Mouse (Mus musculus) forebrain, embryonic 11.5 days (tissue): Measurements from ENCODE around the gene Daam2. TPM values are rescaled to one million over a fixed set of nuclear protein-coding genes. Genes with fewer than 3 reads are reported as not detected.

ENCODE experiments used
- ATAC-seq: fragments of 200-750 bp; cut with Nextera tagmentation; replicated peaks from 2 replicates; pipeline ENCODE4 v1.8.0; 2017; ENCODE audit warnings: moderate TSS enrichment; ENCODE audit not compliant: low FRiP score
- DNase-seq: peaks from one replicate; pipeline ENCODE4 v3.0.0-alpha.2; 2017; ENCODE audit warnings: low spot score
- H3K27ac ChIP-seq: fragments of 300-500 bp; sonication (generic); 2 replicates; pipeline ENCODE4 v1.5.1; 2014; ENCODE audit warnings: low read depth, low read length
- H3K27me3 ChIP-seq: fragments of 300-500 bp; sonication (generic); 2 replicates; pipeline ENCODE4 v1.6.1; 2014; ENCODE audit warnings: mild to moderate bottlenecking, low read length, mixed read lengths; ENCODE audit not compliant: control insufficient read depth, insufficient read depth
- H3K36me3 ChIP-seq: fragments of 300-500 bp; sonication (generic); 2 replicates; pipeline ENCODE4 v1.6.1; 2014; ENCODE audit warnings: mild to moderate bottlenecking, low read length, moderate library complexity, mixed read lengths; ENCODE audit not compliant: control insufficient read depth, insufficient read depth
- H3K4me1 ChIP-seq: fragments of 300-500 bp; sonication (generic); replicated peaks from 2 replicates; pipeline ENCODE4 v1.6.1; 2014; ENCODE audit warnings: low read length, mixed read lengths; ENCODE audit not compliant: control insufficient read depth, insufficient read depth
- H3K4me2 ChIP-seq: fragments of 300-500 bp; sonication (generic); 2 replicates; pipeline ENCODE4 v1.6.1; 2014; ENCODE audit warnings: low read depth, mild to moderate bottlenecking, low read length, moderate library complexity, mixed read lengths; ENCODE audit not compliant: severe bottlenecking
- H3K4me3 ChIP-seq: fragments of 300-500 bp; sonication (generic); 2 replicates; pipeline ENCODE4 v1.5.1; 2014; ENCODE audit warnings: low read depth, low read length
- H3K9ac ChIP-seq: fragments of 300-500 bp; sonication (generic); 2 replicates; pipeline ENCODE4 v1.6.1; 2014; ENCODE audit warnings: low read length
- H3K9me3 ChIP-seq: fragments of 300-500 bp; sonication (generic); 2 replicates; pipeline ENCODE4 v1.6.1; 2016; ENCODE audit warnings: low read length, mixed read lengths; ENCODE audit not compliant: control insufficient read depth
- WGBS: fragments of 180-500 bp; shearing (Covaris S2); extraction: QIAGEN DNeasy Blood & Tissue Kit; methylation state at CpG from one replicate; pipeline ENCODE4 v1.1.7; 2014; 5-methylcytosine and 5-hydroxymethylcytosine counted together
- polyA plus RNA-seq: library from polyadenylated mRNA; unstranded; fragments of >200 nt; fragmentation: Nextera tagmentation; extraction: Ambion mirVana; gene quantifications from 2 replicates; pipeline ENCODE4 v1.2.1, GENCODE M21; 2014

Gene Daam2
- polyA plus RNA-seq, 1 experiment from 2014 or later: 1.5 TPM

GRCm38 (mm10) chr17:49528033-49528432, 36.1 kb downstream of the Daam2 start:
- H3K4me3 ChIP-seq: no peak overlapping the region
- 92% methylated on average over 4 of the region's 4 CpGs for WGBS
- DNase-seq (no peak), ATAC-seq (no peak)
- no peak overlapping the region for H3K4me2 ChIP-seq
- H3K9me3 ChIP-seq: no peaks in the 10 kb centered on the region
- no peaks in the 10 kb centered on the region for H3K36me3 ChIP-seq
- no peak overlapping the region for H3K27ac ChIP-seq
- H3K27me3 ChIP-seq: no peaks in the 10 kb centered on the region
- H3K9ac ChIP-seq: no peak overlapping the region
- no peaks in the 10 kb centered on the region for H3K4me1 ChIP-seq

DNA sequence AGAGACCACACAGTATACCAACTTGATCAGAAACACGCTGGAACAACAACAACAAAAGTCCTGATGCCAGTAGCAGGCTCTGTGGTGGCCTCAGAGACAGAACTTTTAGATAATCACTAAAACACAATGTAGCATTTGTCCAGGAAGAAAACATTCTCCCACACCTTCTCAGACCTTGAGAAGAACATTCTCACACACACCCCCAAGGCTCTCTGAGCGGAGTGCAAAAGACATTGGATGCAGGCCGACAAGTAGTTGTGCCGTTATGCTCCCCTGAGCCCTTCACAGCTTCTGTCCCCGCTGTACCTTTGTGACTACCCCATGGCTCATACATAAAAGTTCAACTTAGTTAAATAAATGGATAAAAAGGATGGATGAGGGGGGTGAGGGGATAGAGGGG, 37.6 kb downstream of the Daam2 start:
- no peaks in the 10 kb centered on the region for H3K36me3 ChIP-seq
- 87% methylated on average over 5 of the region's 5 CpGs for WGBS
- no peak for ATAC-seq

GRCm38 (mm10) chr17:49525911-49526310, 38.2 kb downstream of the Daam2 start:
- no peak for ATAC-seq
- H3K4me3 ChIP-seq: no peak overlapping the region
- WGBS: 89% methylated on average over 4 of the region's 4 CpGs

More for the DNA sequence above, 37.6 kb downstream of the Daam2 start:
- H3K27me3 ChIP-seq: no peaks in the 10 kb centered on the region
- no peaks in the 10 kb centered on the region for H3K9me3 ChIP-seq
- H3K4me3 ChIP-seq: no peak overlapping the region
- H3K4me2 ChIP-seq: no peak overlapping the region
- DNase-seq: no peak
- H3K4me1 ChIP-seq: no peaks in the 10 kb centered on the region
- no peak overlapping the region for H3K9ac ChIP-seq
- H3K27ac ChIP-seq: no peak overlapping the region

DNA sequence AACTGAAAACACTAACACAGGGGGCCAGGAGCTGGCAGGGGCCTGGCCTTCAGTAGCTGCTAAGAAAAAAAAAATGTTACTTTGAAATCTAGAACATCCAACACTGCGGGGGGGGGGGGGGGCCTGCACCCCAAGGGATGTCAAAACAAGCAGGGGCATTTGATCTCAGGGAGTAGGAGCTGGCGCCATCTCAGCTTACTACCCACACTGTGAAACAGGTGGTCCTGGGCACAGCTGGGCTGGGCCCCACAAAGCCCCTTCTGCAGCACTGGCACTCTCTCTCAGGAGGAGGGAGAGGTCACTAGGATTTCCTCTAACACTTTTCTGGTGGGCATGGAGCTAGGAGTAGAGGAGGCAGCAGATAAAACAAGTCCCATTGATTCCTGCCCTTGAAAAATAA, 39.6 kb downstream of the Daam2 start:
- DNase-seq (no peak), ATAC-seq (no peak)
- Histone ChIP-seq H3K9me3 (no peaks in the 10 kb centered on the region), H3K4me2 (no peak overlapping the region), H3K9ac (no peak overlapping the region), H3K4me1 (no peaks in the 10 kb centered on the region), H3K36me3 (no peaks in the 10 kb centered on the region), H3K27me3 (no peaks in the 10 kb centered on the region), H3K4me3 (no peak overlapping the region), H3K27ac (no peak overlapping the region)
- 37% methylated on average over 2 of the region's 2 CpGs for WGBS

More at GRCm38 (mm10) chr17:49525911-49526310, 38.2 kb downstream of the Daam2 start:
- no peaks in the 10 kb centered on the region for H3K4me1 ChIP-seq
- H3K27me3 ChIP-seq: no peaks in the 10 kb centered on the region
- no peak for DNase-seq
- no peak overlapping the region for H3K4me2 ChIP-seq
- H3K9ac ChIP-seq: no peak overlapping the region
- no peaks in the 10 kb centered on the region for H3K9me3 ChIP-seq
- H3K36me3 ChIP-seq: no peaks in the 10 kb centered on the region
- H3K27ac ChIP-seq: no peak overlapping the region

- Histone ChIP-seq H3K36me3 (no peaks in the 10 kb centered on the region), H3K4me1 (no peaks in the 10 kb centered on the region), H3K9me3 (no peaks in the 10 kb centered on the region), H3K9ac (no peak overlapping the region), H3K27ac (no peak overlapping the region), H3K4me2 (no peak overlapping the region), H3K4me3 (no peak overlapping the region), H3K27me3 (no peaks in the 10 kb centered on the region)
- ATAC-seq: no peak
- DNase-seq: no peak
- WGBS: 49% methylated on average over 2 of the region's 2 CpGs
Measured at GRCm38 (mm10) chr17:49522435-49522834, 41.7 kb downstream of the Daam2 start.

DNA sequence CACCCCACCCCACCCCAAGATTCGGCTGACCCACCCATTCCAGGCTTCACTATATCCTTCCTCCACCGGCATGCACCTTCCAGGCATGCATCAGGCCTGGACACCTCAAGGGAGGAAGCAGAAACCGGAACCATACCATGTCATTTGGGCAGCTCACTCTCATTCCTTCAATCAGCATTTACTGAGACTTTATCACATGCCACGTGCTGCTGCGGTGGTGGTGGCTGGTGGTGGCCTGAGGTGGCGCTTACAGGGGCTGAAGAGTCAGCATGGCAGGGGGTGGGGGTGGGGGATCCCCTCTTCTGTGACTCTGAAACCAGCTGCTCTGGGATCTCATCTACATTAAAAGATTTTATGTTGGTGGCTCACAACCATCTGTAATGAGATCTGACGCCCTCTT, 42.1 kb downstream of the Daam2 start:
- Histone ChIP-seq H3K36me3 (no peaks in the 10 kb centered on the region), H3K4me3 (no peak overlapping the region), H3K27me3 (no peaks in the 10 kb centered on the region), H3K4me1 (no peaks in the 10 kb centered on the region), H3K27ac (no peak overlapping the region), H3K9me3 (no peaks in the 10 kb centered on the region), H3K4me2 (no peak overlapping the region), H3K9ac (no peak overlapping the region)
- no peak for ATAC-seq
- no peak for DNase-seq
- WGBS: 67% methylated on average over 7 of the region's 7 CpGs

GRCm38 (mm10) chr17:49520674-49521073, 43.5 kb downstream of the Daam2 start:
- no peaks in the 10 kb centered on the region for H3K36me3 ChIP-seq
- no peak overlapping the region for H3K27ac ChIP-seq
- H3K27me3 ChIP-seq: no peaks in the 10 kb centered on the region
- ATAC-seq (no peak), DNase-seq (no peak)
- H3K4me3 ChIP-seq: no peak overlapping the region
- no peaks in the 10 kb centered on the region for H3K9me3 ChIP-seq
- H3K4me2 ChIP-seq: no peak overlapping the region
- H3K9ac ChIP-seq: no peak overlapping the region
- 79% methylated on average over 6 of the region's 6 CpGs for WGBS
- no peaks in the 10 kb centered on the region for H3K4me1 ChIP-seq

DNA sequence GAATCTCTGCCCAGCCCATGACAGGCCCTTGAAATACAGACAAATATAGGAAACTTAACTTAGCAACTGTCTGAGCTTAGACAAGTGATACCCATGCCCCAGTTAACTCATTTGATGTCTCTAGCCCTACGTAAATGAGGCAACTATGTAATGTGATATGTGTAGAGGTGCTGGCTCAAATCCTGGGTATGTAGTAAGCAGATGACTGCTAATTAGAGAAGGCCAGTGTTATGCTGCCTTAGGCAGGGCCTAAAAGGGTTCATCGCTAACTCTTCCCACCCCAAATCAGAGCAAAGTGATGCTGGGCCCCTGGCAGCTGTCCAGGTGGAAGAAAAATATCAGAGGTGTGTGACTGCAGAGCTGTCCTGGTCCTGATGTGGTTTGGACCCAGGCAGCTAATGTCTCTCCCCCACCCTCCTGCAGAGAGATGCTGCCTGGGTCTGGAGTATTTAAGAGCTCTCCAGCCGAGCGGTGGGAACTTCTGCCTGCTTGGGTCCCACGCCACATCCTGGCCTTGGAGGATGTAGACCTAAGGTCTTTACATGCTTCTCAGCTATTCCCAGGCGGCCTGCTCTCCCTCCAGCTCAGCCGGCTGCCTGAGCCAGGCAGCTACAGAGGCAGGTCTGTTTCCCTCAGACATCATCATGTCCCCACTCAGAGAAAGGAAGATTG, 44.4 kb downstream of the Daam2 start:
- WGBS: 81% methylated on average over 7 of the region's 7 CpGs
- no peak overlapping the region for H3K4me3 ChIP-seq
- no peak overlapping the region for H3K27ac ChIP-seq
- ATAC-seq: no peak
- no peak for DNase-seq
- H3K4me2 ChIP-seq: no peak overlapping the region
- H3K9me3 ChIP-seq: no peaks in the 10 kb centered on the region
- no peaks in the 10 kb centered on the region for H3K4me1 ChIP-seq
- H3K27me3 ChIP-seq: no peaks in the 10 kb centered on the region
- no peak overlapping the region for H3K9ac ChIP-seq
- no peaks in the 10 kb centered on the region for H3K36me3 ChIP-seq

DNA sequence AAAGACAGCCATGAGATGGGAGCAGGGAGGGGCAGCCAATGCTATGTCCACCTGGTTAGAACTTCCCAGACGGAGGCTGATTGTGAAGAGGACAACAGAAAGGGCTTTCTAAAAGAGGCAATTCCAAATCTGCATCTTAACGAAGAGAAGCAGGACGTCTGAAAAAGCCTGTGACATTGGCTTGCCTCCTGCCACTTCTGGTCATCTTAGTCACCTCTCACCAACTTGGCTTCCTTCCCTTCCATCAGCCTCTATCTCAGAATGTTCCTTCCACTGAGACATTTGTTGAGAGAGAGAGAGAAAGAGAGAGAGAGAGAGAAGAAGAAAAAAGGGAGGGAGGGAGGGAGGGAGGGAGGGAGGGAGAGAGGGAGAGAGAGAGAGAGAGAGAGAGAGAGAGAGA, 47.1 kb downstream of the Daam2 start:
- Histone ChIP-seq H3K36me3 (no peaks in the 10 kb centered on the region), H3K9me3 (no peaks in the 10 kb centered on the region), H3K27me3 (no peaks in the 10 kb centered on the region), H3K4me1 (no peaks in the 10 kb centered on the region), H3K9ac (no peak overlapping the region), H3K4me3 (no peak overlapping the region), H3K27ac (no peak overlapping the region), H3K4me2 (no peak overlapping the region)
- DNase-seq (no peak), ATAC-seq (no peak)
- WGBS: 58% methylated on average over 3 of the region's 3 CpGs
